Mouse (Mus musculus) ES-Bruce4 (cell line): ENCODE results near the gene Wdhd1. TPM values are rescaled to one million over a fixed set of nuclear protein-coding genes. Genes with fewer than 3 reads are reported as not detected.
A peak's percentile ranks its signal among the peaks of the same experiment; 100 is the strongest.

ENCODE experiments used
- H3K27ac ChIP-seq: 2 replicates; pipeline ENCODE4 v1.5.1; 2012; ENCODE audit warnings: low read length, inconsistent platforms; ENCODE audit not compliant: insufficient read depth
- H3K27me3 ChIP-seq: 2 replicates; pipeline ENCODE4 v1.6.1; 2012; ENCODE audit warnings: mild to moderate bottlenecking, low read length, inconsistent platforms; ENCODE audit not compliant: control insufficient read depth, poor library complexity, insufficient read depth, severe bottlenecking
- H3K36me3 ChIP-seq: 2 replicates; pipeline ENCODE4 v1.6.1; 2012; ENCODE audit warnings: inconsistent platforms, mild to moderate bottlenecking, low read length, moderate library complexity; ENCODE audit not compliant: control insufficient read depth, poor library complexity, insufficient read depth, severe bottlenecking
- H3K4me1 ChIP-seq: one replicate; pipeline ENCODE4 v1.8.1; 2011; ENCODE audit warnings: low read length; ENCODE audit not compliant: control insufficient read depth, insufficient read depth
- H3K4me3 ChIP-seq: 2 replicates; pipeline ENCODE4 v1.5.1; 2011; ENCODE audit warnings: low read depth, mild to moderate bottlenecking, low read length
- H3K9ac ChIP-seq: 2 replicates; pipeline ENCODE4 v1.6.1; 2012; ENCODE audit warnings: low read depth, mild to moderate bottlenecking, inconsistent platforms; ENCODE audit not compliant: poor library complexity, severe bottlenecking
- H3K9me3 ChIP-seq: replicated peaks from 2 replicates; pipeline ENCODE4 v1.6.1; 2012; ENCODE audit warnings: mild to moderate bottlenecking, low read length, inconsistent platforms; ENCODE audit not compliant: control insufficient read depth, poor library complexity, insufficient read depth, severe bottlenecking
- CTCF ChIP-seq: IDR thresholded peaks from one replicate; pipeline ENCODE4 v1.8.1; 2011; ENCODE audit warnings: low read depth, low read length
- EP300 ChIP-seq: IDR thresholded peaks from 2 replicates; pipeline ENCODE4 v1.6.1; 2011; ENCODE audit warnings: low read depth, low read length; ENCODE audit not compliant: insufficient read depth
- POLR2A ChIP-seq: IDR thresholded peaks from one replicate; pipeline ENCODE4 v1.8.1; 2011; ENCODE audit warnings: low read length; ENCODE audit not compliant: insufficient read depth
- polyA plus RNA-seq: library from polyadenylated mRNA; stranded (reverse); fragments of >200 nt; gene quantifications from 2 replicates; pipeline ENCODE4 v1.2.4, GENCODE M21; 2011; ENCODE audit warnings: low read depth; ENCODE audit not compliant: missing spikeins, insufficient read depth, insufficient read length

The Wdhd1 gene
- polyA plus RNA-seq, 1 experiment: 55.4 TPM

DNA sequence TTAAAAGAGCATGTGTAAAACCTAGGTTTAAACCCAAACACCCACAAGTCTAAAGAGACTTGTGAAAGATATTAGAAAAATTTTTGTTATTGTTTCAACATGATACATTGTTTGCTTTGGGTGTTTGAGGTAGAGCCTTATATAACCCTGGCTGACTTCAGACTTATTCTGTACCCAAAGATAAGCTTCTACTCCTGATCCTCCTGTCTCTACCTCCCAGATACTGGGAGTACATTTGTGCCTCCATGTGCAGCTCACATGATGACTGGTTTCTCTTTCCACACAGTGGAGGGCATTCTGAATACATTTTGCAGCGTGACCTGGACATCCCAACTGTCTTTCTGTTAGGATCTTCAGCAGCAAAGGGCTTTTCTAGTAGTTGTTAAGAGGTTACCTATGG lies 9.6 kb upstream of the Wdhd1 start:
- H3K36me3 ChIP-seq: peaks cover 6% of the 10 kb centered on the region
- no peak overlapping the region for H3K4me3 ChIP-seq
- no peaks in the 10 kb centered on the region for H3K4me1 ChIP-seq
- H3K27me3 ChIP-seq: no peaks in the 10 kb centered on the region
- no peak overlapping the region for H3K9ac ChIP-seq
- no peaks in the 10 kb centered on the region for H3K9me3 ChIP-seq
- no peak overlapping the region for H3K27ac ChIP-seq
- no peak for TF ChIP-seq CTCF
- TF ChIP-seq EP300: no peak
- TF ChIP-seq POLR2A: no peak

DNA sequence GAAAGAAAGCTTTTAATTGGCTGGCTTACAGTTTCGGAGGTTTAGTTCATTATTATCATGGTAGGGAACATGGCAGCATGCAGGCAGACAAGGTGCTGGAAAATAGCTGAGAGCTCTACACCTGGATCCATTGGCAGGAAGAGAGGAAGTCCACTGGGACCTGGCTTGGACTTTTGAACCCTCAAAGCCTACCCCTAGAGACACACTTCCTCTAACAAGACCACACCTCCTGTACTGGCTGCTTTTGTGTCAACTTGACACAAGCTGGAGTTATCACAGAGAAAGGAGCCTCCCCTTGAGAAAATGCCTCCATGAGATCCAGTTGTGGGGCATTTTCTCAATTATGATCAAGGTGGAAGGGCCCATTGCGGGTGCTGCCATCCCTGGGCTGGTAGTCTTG lies 8.6 kb upstream of the Wdhd1 start:
- TF ChIP-seq EP300 (no peak), CTCF (no peak), POLR2A (no peak)
- no peak overlapping the region for H3K4me3 ChIP-seq
- no peaks in the 10 kb centered on the region for H3K27me3 ChIP-seq
- H3K4me1 ChIP-seq: no peaks in the 10 kb centered on the region
- H3K9ac ChIP-seq: no peak overlapping the region
- H3K9me3 ChIP-seq: no peaks in the 10 kb centered on the region
- peaks cover 4% of the 10 kb centered on the region for H3K36me3 ChIP-seq
- no peak overlapping the region for H3K27ac ChIP-seq

DNA sequence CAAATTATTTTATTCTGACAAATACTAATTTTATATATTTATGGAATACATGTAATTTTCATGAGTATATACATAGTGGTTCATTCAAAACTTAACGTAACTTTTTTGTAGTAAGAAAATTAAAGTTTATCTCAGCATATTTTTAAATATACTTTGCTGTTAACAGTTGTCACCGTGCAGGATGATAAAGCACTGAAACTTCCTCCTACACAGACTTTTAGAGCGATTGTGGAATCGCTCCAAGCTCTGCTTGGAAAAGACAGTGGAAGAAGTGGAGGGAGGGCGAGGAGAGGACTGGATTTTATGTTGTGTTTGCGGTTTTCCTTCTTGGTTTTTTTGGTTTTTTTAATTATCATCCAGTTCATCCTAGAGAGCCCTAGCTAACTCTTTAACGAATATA lies 6.9 kb upstream of the Wdhd1 start:
- H3K4me1 ChIP-seq: no peaks in the 10 kb centered on the region
- TF ChIP-seq CTCF (no peak), POLR2A (no peak), EP300 (no peak)
- no peak overlapping the region for H3K9ac ChIP-seq
- no peak overlapping the region for H3K4me3 ChIP-seq
- H3K27ac ChIP-seq: no peak overlapping the region
- H3K27me3 ChIP-seq: no peaks in the 10 kb centered on the region
- no peaks in the 10 kb centered on the region for H3K36me3 ChIP-seq
- no peaks in the 10 kb centered on the region for H3K9me3 ChIP-seq

DNA sequence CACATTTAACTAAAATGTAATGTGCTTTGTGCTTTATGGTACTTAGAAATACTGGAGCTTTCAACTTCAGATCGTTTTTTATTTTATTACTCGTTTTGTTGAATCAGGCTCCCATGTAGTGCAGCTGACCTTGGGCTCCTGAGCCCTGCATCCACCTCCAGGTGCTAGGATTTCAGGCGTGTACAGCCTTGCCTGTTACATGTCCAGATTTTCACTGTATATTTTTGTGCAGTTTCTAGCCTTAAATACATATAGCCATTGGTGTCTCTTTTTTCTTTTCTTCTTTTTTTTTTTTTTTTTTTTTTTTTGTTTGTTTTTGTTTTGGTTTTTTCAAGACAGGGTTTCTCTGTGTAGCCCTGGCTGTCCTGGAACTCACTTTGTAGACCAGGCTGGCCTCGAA lies 4.9 kb upstream of the Wdhd1 start:
- H3K27me3 ChIP-seq: no peaks in the 10 kb centered on the region
- no peaks in the 10 kb centered on the region for H3K4me1 ChIP-seq
- H3K9me3 ChIP-seq: no peaks in the 10 kb centered on the region
- no peak overlapping the region for H3K4me3 ChIP-seq
- H3K36me3 ChIP-seq: no peaks in the 10 kb centered on the region
- no peak for TF ChIP-seq CTCF
- TF ChIP-seq POLR2A: no peak
- no peak for TF ChIP-seq EP300
- no peak overlapping the region for H3K27ac ChIP-seq
- no peak overlapping the region for H3K9ac ChIP-seq

DNA sequence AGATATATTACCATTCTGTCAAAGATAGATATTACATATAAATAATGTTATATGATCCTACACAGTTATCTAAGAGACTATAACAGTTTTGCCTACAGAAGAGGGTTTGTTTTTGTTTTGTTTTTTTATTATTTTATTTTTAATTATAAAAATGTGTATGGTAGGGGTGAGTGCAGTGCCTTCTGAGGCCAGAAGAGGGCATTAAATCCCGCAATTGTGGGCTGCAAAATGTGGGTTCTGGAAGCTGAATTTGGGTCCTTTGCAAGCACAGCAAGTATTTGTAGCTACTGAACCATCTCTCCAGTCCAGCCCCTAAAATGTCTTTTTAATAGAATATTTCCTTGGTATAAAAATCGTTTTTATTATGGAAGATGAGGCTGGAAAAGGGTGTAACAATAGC lies 2.4 kb upstream of the Wdhd1 start:
- H3K9me3 ChIP-seq: no peaks in the 10 kb centered on the region
- no peak for TF ChIP-seq POLR2A
- no peak for TF ChIP-seq EP300
- TF ChIP-seq CTCF: peak; percentile 13

DNA sequence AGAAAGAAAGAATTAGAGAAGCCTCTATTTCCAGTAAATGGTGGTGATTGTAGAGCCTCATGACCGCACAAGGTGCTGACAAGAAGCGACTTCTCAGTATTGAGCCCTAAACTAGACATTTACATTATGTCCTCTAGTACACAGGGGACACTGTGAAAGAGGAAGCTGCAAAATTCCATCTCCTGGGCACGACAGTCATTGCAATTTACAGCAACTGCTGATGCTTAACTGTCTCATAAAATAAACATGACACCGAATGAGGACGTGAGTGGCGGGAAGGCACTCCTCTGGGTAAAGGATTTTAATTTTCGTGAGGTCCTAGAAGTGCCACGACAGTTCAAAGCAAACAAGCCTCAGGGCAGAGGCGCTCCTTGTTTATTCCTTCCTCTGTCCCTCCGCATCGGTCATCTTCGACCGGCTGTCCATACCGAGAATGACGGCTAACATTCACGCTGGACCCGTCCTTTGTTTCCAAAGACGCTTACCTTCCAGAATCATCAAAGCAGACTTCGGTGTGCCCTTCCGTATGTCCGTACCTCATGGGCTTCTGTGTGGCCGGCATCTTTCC lies 537 bp downstream of the Wdhd1 start:
- Histone ChIP-seq H3K9ac (peak overlapping the region; percentile 74), H3K27me3 (no peaks in the 10 kb centered on the region), H3K4me1 (no peaks in the 10 kb centered on the region), H3K36me3 (peaks cover 13% of the 10 kb centered on the region), H3K9me3 (no peaks in the 10 kb centered on the region), H3K4me3 (peak overlapping the region; percentile 67), H3K27ac (no peak overlapping the region)
- TF ChIP-seq CTCF (no peak), POLR2A (no peak), EP300 (no peak)

More for the DNA sequence above, 2.4 kb upstream of the Wdhd1 start:
- no peak overlapping the region for H3K9ac ChIP-seq
- no peak overlapping the region for H3K27ac ChIP-seq
- peaks cover 2% of the 10 kb centered on the region; the same call in 1 of the 2 replicates for H3K36me3 ChIP-seq
- H3K4me1 ChIP-seq: no peaks in the 10 kb centered on the region
- H3K4me3 ChIP-seq: no peak overlapping the region
- H3K27me3 ChIP-seq: no peaks in the 10 kb centered on the region
